Mouse (Mus musculus): ENCODE data around the gene Tmem212. TPM values are rescaled to one million over a fixed set of nuclear protein-coding genes. Genes with fewer than 3 reads are reported as not detected.

Tmem212 gene
- total RNA-seq, 2 experiments from 2014 or later = not detected

- H3K4me3 ChIP-seq = no peak overlapping the region
- no peak overlapping the region for H3K27ac ChIP-seq
- DNase-seq = no peak
- TF ChIP-seq CTCF (IDR thresholded peaks at IDR 0.05) = no peak
- intact Hi-C loops (cut with DNase I) = no loop called here
Observed at GRCm38 (mm10) chr3:27921268-27922020, 25.3 kb upstream of the Tmem212 start.

- no peak for DNase-seq
- Histone ChIP-seq H3K4me3 (no peak overlapping the region), H3K27ac (no peak overlapping the region)
- intact Hi-C loops (cut with DNase I) = no loop called here
- no peak for TF ChIP-seq CTCF (IDR thresholded peaks at IDR 0.05)
Observed at GRCm38 (mm10) chr3:27918656-27919436, 22.7 kb upstream of the Tmem212 start.

- H3K4me3 ChIP-seq = no peak overlapping the region
- intact Hi-C loops (cut with DNase I) = no loop called here
- DNase-seq = no peak
- peak overlapping the region; percentile 57; the same call in 1 of the 2 replicates for H3K27ac ChIP-seq
- no peak for TF ChIP-seq CTCF (IDR thresholded peaks at IDR 0.05)
Observed at GRCm38 (mm10) chr3:27909016-27909415, 12.8 kb upstream of the Tmem212 start.

GRCm38 (mm10) chr3:27908316-27908715 is 12.1 kb upstream of the Tmem212 start:
- DNase-seq = no peak
- Histone ChIP-seq H3K27ac (no peak overlapping the region; the same call in 1 of the 2 replicates), H3K4me3 (no peak overlapping the region)
- no peak for TF ChIP-seq CTCF (IDR thresholded peaks at IDR 0.05)
- intact Hi-C loops (cut with DNase I) = no loop called here

- H3K27ac ChIP-seq = no peak overlapping the region
- no peak for TF ChIP-seq CTCF (IDR thresholded peaks at IDR 0.05)
- intact Hi-C loops (cut with DNase I) = no loop called here
- DNase-seq = no peak
- no peak overlapping the region for H3K4me3 ChIP-seq
Observed at GRCm38 (mm10) chr3:27907301-27907700, 11.1 kb upstream of the Tmem212 start.

- Histone ChIP-seq H3K4me3 (no peak overlapping the region), H3K27ac (no peak overlapping the region)
- no peak for TF ChIP-seq CTCF (IDR thresholded peaks at IDR 0.05)
- intact Hi-C loops (cut with DNase I) = no loop called here
- peak; percentile 47 for DNase-seq
Observed at GRCm38 (mm10) chr3:27906647-27907209, 10.6 kb upstream of the Tmem212 start.

- H3K4me3 ChIP-seq = no peak overlapping the region
- H3K27ac ChIP-seq = no peak overlapping the region; the same call in 1 of the 2 replicates
- TF ChIP-seq CTCF (IDR thresholded peaks at IDR 0.05) = no peak
- DNase-seq = peak; percentile 70
- intact Hi-C loops (cut with DNase I) = no loop called here
Observed at GRCm38 (mm10) chr3:27904659-27905330, 8.6 kb upstream of the Tmem212 start.

GRCm38 (mm10) chr3:27901846-27902245 is 5.7 kb upstream of the Tmem212 start:
- peak; percentile 39; the same call in 1 of the 2 replicates for TF ChIP-seq CTCF (IDR thresholded peaks at IDR 0.05)
- Histone ChIP-seq H3K4me3 (no peak overlapping the region), H3K27ac (no peak overlapping the region)
- intact Hi-C loops (cut with DNase I) = no loop called here
- DNase-seq = no peak

GRCm38 (mm10) chr3:27899012-27899726 is 3.0 kb upstream of the Tmem212 start:
- peak; percentile 80 for DNase-seq
- Histone ChIP-seq H3K27ac (peak overlapping the region; percentile 67), H3K4me3 (no peak overlapping the region)
- intact Hi-C loops (cut with DNase I) = no loop called here
- peak; percentile 28; the same call in 1 of the 2 replicates for TF ChIP-seq CTCF (IDR thresholded peaks at IDR 0.05)

- no peak overlapping the region for H3K4me3 ChIP-seq
- intact Hi-C loops (cut with DNase I) = no loop called here
- H3K27ac ChIP-seq = peak overlapping the region; percentile 67; the same call in 1 of the 2 replicates
- no peak for TF ChIP-seq CTCF (IDR thresholded peaks at IDR 0.05)
- DNase-seq = no peak
Observed at GRCm38 (mm10) chr3:27898178-27898577, 2.0 kb upstream of the Tmem212 start.

- TF ChIP-seq CTCF (IDR thresholded peaks at IDR 0.05) = no peak
- no peak for DNase-seq
- intact Hi-C loops (cut with DNase I) = no loop called here
- Histone ChIP-seq H3K4me3 (no peak overlapping the region), H3K27ac (no peak overlapping the region)
Observed at GRCm38 (mm10) chr3:27886578-27886977, 9.6 kb downstream of the Tmem212 start.

GRCm38 (mm10) chr3:27885585-27885984 is 10.6 kb downstream of the Tmem212 start:
- H3K4me3 ChIP-seq = no peak overlapping the region
- H3K27ac ChIP-seq = no peak overlapping the region
- intact Hi-C loops (cut with DNase I) = no loop called here
- TF ChIP-seq CTCF (IDR thresholded peaks at IDR 0.05) = no peak
- DNase-seq = no peak
